In the genomic region with DNA sequence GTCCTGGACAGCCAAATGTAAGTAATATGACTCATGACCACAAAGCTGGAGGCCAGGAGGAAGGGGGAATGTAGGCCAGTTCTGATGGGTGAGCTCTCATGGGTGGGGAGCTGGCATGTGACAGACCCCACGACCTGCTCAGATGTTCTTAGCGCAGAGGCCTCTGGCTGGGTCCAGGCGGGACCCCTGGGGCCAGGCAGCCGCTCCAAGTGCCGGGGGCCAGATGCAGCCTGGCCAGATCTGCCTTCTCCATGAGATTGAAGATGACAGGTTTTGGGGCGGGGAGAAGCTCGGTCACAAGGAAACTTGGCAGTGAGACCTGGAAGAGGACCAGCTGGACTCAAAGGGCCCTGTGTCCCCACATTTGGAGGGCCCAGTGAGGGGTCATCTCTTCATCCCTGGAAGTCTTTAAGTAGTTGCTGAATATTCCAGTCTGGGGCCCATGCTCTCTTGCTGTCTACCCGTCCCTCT, we compare ENCODE assay signal across 7 mouse cellular contexts.
DNase-seq lines count a peak whose midpoint lies in the region; ATAC-seq and TF ChIP-seq lines count a peak whose summit lies in the region.

No protein-coding gene starts in this region.

- no peak for TF ChIP-seq POLR2A in lung, adult 2 months (IDR thresholded peaks at IDR 0.05; ENCODE audit: borderline replicate concordance, extremely low read depth, low read depth, low read length)

- H3K9ac ChIP-seq in lung, embryonic 14.5 days: no peak overlapping the region
- H3K9ac ChIP-seq in heart, postnatal 0 days (replicated peaks; ENCODE audit: low read depth, low read length): no peak overlapping the region
- no peak overlapping the region for H3K9ac ChIP-seq in midbrain, embryonic 16.5 days (ENCODE audit: low read depth, low read length)

- 29% methylated on average over 8 of the region's 8 CpGs for WGBS in lung, embryonic 14.5 days
- WGBS in lung, adult 2 months: 49% methylated on average over 8 of the region's 8 CpGs
- WGBS in heart, postnatal 0 days: 51% methylated on average over 8 of the region's 8 CpGs
- 33% methylated on average over 8 of the region's 8 CpGs for WGBS in midbrain, embryonic 16.5 days

- ATAC-seq in lung, embryonic 14.5 days (ENCODE audit: insufficient read depth): peak; percentile 79
- peak; percentile 28; the same call in 1 of the 2 replicates for ATAC-seq in heart, postnatal 0 days (ENCODE audit: insufficient read depth, low read depth)
- ATAC-seq in midbrain, embryonic 16.5 days: peak; percentile 72

- TF ChIP-seq EP300 in heart, postnatal 0 days (IDR thresholded peaks at IDR 0.05; ENCODE audit: low read depth): no peak

- H3K4me1 ChIP-seq in lung, embryonic 14.5 days (ENCODE audit: insufficient read depth): peaks cover 16% of the 10 kb centered on the region
- H3K4me1 ChIP-seq in lung, adult 2 months (ENCODE audit: control insufficient read depth, insufficient read depth, low read length): no peaks in the 10 kb centered on the region
- no peaks in the 10 kb centered on the region; the same call in 1 of the 2 replicates for H3K4me1 ChIP-seq in heart, postnatal 0 days (ENCODE audit: control insufficient read depth, insufficient read depth)
- H3K4me1 ChIP-seq in midbrain, embryonic 16.5 days (ENCODE audit: control insufficient read depth, insufficient read depth, low read length): peaks cover 35% of the 10 kb centered on the region

- H3K9me3 ChIP-seq in lung, embryonic 14.5 days (ENCODE audit: low read depth, low read length): no peaks in the 10 kb centered on the region
- no peaks in the 10 kb centered on the region for H3K9me3 ChIP-seq in heart, postnatal 0 days (replicated peaks; ENCODE audit: control insufficient read depth, low read length)
- no peaks in the 10 kb centered on the region for H3K9me3 ChIP-seq in midbrain, embryonic 16.5 days (replicated peaks; ENCODE audit: control insufficient read depth, low read length, poor library complexity, severe bottlenecking)

- H3K4me3 ChIP-seq in lung, embryonic 14.5 days (ENCODE audit: low read depth, low read length): no peak overlapping the region
- no peak overlapping the region for H3K4me3 ChIP-seq in lung, adult 2 months (replicated peaks; ENCODE audit: extremely low read depth, low read depth, low read length)
- no peak overlapping the region for H3K4me3 ChIP-seq in heart, postnatal 0 days (ENCODE audit: low read depth, low read length)
- no peak overlapping the region for H3K4me3 ChIP-seq in midbrain, embryonic 16.5 days (ENCODE audit: low read depth, low read length)

- TF ChIP-seq CTCF in lung, embryonic 14.5 days (IDR thresholded peaks at IDR 0.05; ENCODE audit: low read depth): no peak
- no peak for TF ChIP-seq CTCF in lung, adult 2 months (IDR thresholded peaks at IDR 0.05; ENCODE audit: insufficient read depth, low read length)
- no peak for TF ChIP-seq CTCF in heart, postnatal 0 days (IDR thresholded peaks at IDR 0.05; ENCODE audit: low read depth)

- no peaks in the 10 kb centered on the region for H3K36me3 ChIP-seq in lung, embryonic 14.5 days (ENCODE audit: insufficient read depth)
- H3K36me3 ChIP-seq in heart, postnatal 0 days (replicated peaks; ENCODE audit: control insufficient read depth, insufficient read depth, low read length): no peaks in the 10 kb centered on the region
- no peaks in the 10 kb centered on the region for H3K36me3 ChIP-seq in midbrain, embryonic 16.5 days (ENCODE audit: control insufficient read depth, insufficient read depth, low read length)

- 0 out of 2 replicates have a peak overlapping the region, but pooled peaks have one; percentile 7 for H3K4me2 ChIP-seq in lung, embryonic 14.5 days
- H3K4me2 ChIP-seq in heart, postnatal 0 days (ENCODE audit: low read depth, low read length): no peak overlapping the region
- no peak overlapping the region for H3K4me2 ChIP-seq in midbrain, embryonic 16.5 days (ENCODE audit: low read length)

- H3K27ac ChIP-seq in lung, embryonic 14.5 days (ENCODE audit: low read depth): peak overlapping the region; percentile 68; the same call in 1 of the 2 replicates
- H3K27ac ChIP-seq in heart, postnatal 0 days (ENCODE audit: low read depth): no peak overlapping the region
- peak overlapping the region; percentile 79 for H3K27ac ChIP-seq in midbrain, embryonic 16.5 days (ENCODE audit: low read length)

- no peaks in the 10 kb centered on the region for H3K27me3 ChIP-seq in lung, embryonic 14.5 days (ENCODE audit: insufficient read depth, low read length)
- H3K27me3 ChIP-seq in heart, postnatal 0 days (ENCODE audit: control insufficient read depth, insufficient read depth, low read length): no peaks in the 10 kb centered on the region; the same call in 1 of the 2 replicates
- no peaks in the 10 kb centered on the region for H3K27me3 ChIP-seq in midbrain, embryonic 16.5 days (ENCODE audit: control insufficient read depth, insufficient read depth, low read depth, low read length)

- DNase-seq in lung, embryonic 14.5 days: peak; percentile 85
- no peak for DNase-seq in lung, adult 2 months
- DNase-seq in cerebellum, adult 9-11 months: peak; percentile 86
- no peak for DNase-seq in heart, postnatal 0 days (ENCODE audit: low spot score)
- no peak for DNase-seq in frontal cortex, postnatal 14 days (ENCODE audit: low spot score in 2 of 2)
- DNase-seq in thymus, postnatal 4 days: no peak

Comparison
In these comparisons a context has a peak if more than half of its experiments do, and no peak if none do; other contexts are left out.
1. DNase-seq: peak in lung, embryonic 14.5 days (single experiment) and cerebellum, adult 9-11 months (single experiment); none in lung, adult 2 months (single experiment), heart, postnatal 0 days (single experiment), frontal cortex, postnatal 14 days (0 of 2) and thymus, postnatal 4 days (single experiment).
2. ATAC-seq: peak in every context shown above with its lines; median percentile 79 in lung, embryonic 14.5 days; 72 in midbrain, embryonic 16.5 days; 28 in heart, postnatal 0 days.